Mouse (Mus musculus) CH12.LX (cell line): ENCODE data around the gene Pmpca.

Experiments
- CTCF ChIP-seq, 2 experiments: IDR thresholded peaks in 1 of 2; conservative IDR thresholded peaks in 1 of 2; 2 replicates each; pipeline ENCODE4 v1.5.1; 2011 to 2012; ENCODE audit warnings: low read depth in 2 of 2, low read length in 2 of 2, improper control_type of control experiment in 1 of 2, inconsistent platforms in 1 of 2, mild to moderate bottlenecking in 1 of 2, moderate library complexity in 1 of 2
- EP300 ChIP-seq: IDR thresholded peaks from 2 replicates; pipeline ENCODE4 v1.6.1; 2011; ENCODE audit warnings: low read length, improper control_type of control experiment
- PAX5 ChIP-seq: IDR thresholded peaks from 2 replicates; pipeline ENCODE4 v1.6.1; 2012; ENCODE audit warnings: low read length, inconsistent platforms, mixed read lengths
- SMC3 ChIP-seq: IDR thresholded peaks from 2 replicates; pipeline ENCODE4 v1.6.1; 2011; ENCODE audit warnings: low read depth, low read length, improper control_type of control experiment
- ZC3H11A ChIP-seq: IDR thresholded peaks from 2 replicates; pipeline ENCODE4 v1.6.1; 2012; ENCODE audit warnings: low read depth, mild to moderate bottlenecking, inconsistent platforms, low read length, improper control_type of control experiment

DNA sequence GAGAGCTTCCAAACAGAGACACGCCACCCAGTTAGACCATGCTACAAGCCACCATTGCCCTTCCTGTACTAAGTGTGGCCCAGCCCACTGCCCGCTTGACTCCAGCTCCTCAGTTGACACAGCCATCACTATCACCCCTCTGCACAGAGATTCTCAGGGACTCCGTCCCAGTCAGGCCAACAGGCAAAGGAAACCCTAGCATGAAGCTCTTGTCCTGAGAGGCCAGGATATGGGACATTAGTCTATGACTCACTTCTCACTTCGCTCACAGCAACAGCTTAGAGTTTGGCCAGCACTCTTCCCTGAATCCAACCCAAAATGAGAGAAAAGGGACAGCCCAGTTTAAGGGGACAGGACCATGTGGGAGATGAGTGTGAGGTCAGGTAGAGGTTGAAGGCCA lies 34.7 kb upstream of the Pmpca start:
- TF ChIP-seq PAX5: no peak
- no peak for TF ChIP-seq ZC3H11A
- no peak for TF ChIP-seq SMC3
- TF ChIP-seq EP300: no peak
- no peak for TF ChIP-seq CTCF (conservative IDR thresholded peaks at IDR 0.05 in 1 of 2, IDR thresholded peaks at IDR 0.05 in 1 of 2; ENCODE audit: low read depth in 2 of 2, low read length in 2 of 2)
